Mouse (Mus musculus) thymus, postnatal 36 days (tissue): ENCODE results near the gene Prph.

ENCODE experiments used
- DNase-seq, 2 experiments: peaks; one replicate each; pipeline ENCODE4 v3.0.0; 2022; ENCODE audit warnings: mixed read lengths in 2 of 2

The Prph gene

GRCm38 (mm10) chr15:99099984-99100383 lies 45.0 kb downstream of the Prph start:
- DNase-seq, result no peak

GRCm38 (mm10) chr15:99105238-99105637 lies 50.3 kb downstream of the Prph start:
- no peak for DNase-seq

GRCm38 (mm10) chr15:99107866-99108265 lies 52.9 kb downstream of the Prph start:
- DNase-seq, result no peak
